Mouse (Mus musculus) natural killer cell, adult 2 months (primary cell): Measurements from ENCODE around the gene Kcnq4.

Experiments
- DNase-seq, 2 experiments: peaks; one replicate each; pipeline ENCODE4 v3.0.0; 2022; ENCODE audit warnings: low spot score in 2 of 2

The Kcnq4 gene

DNA sequence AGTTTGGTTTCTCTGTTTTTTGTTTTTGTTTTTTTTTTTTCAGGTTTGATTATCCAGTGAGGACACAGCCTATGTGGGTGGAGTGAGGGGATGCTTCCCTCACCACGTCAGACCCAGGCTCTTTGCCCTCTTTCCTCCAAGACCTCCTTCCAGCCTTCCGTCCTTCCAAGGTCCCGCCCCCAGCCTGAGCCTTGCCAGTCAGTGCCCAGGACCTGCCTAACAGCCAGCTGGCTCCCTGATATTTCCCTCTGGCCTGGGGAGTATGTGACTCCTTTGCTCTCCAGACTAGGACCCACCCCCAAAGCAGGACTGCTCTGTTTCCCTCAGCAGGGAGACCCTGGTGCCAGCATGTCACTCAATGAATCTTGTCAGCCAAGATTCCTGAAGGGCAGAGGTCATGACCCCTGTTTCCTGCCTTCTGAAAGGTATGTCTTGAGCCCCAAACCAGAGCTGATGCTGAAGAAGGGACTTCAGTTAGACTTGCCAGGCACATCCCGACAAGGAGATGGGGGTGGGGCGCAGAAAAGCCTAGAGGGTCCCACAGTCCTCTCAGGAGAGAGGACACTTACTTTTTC is 22.8 kb downstream of the Kcnq4 start:
- DNase-seq = no peak

DNA sequence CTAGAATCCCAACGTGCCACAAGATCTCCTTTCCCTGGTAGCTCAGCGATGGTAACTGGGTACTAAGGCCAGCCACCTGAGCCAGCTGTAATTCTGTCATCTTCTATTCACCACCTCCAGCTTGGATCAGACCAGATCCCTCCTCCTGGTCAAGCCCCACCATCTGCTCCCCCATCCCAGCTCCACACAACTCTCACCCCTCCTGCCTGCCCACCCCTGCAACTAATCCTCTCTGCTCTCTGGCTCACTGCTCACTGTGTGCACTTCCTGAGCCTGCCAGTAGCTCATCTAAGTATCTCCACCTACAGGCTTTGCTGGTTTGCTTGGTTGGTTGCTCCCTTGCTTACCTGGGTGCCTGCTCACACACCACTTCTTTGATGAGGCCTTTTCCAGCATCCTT is 26.8 kb downstream of the Kcnq4 start:
- DNase-seq = no peak

DNA sequence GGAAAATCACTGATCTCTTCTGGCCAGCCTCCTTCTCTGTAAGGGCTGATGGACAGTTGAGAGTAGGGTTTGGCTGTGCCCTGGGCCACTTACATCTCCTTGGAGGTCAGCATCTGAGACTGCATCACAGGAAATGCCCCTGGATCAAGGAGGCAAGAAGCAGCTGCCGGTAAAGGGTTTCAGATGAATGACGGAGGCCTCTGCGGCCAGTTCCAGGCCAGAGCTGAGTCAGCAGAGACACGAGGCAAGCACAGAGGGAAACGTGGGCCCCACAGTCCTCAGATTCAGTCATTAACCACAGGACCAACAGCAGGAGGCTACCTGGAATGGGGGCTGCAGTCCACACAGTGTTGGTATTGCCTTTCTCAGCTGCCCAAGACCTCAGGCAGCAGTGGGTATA is 29.3 kb downstream of the Kcnq4 start:
- DNase-seq = no peak

DNA sequence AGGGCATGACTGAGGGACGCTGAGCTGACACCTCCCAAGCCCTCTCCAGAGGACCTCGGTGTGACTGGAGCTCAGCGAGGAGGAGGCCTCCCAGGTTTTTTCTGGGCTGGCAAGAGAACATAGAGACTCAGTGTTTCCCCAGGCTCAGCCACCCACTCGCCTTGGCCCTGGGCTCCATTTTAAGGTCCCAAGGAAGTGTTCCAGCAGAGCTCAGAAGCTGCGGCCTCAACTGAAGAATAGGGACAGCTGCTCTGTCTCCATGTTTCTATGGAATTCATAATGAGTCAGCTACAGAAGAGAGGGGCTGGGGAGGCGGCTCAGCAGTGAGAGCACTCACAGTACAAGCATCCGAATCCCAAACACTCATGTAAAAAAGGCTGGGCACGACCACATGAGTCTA is 30.8 kb downstream of the Kcnq4 start:
- DNase-seq = no peak

DNA sequence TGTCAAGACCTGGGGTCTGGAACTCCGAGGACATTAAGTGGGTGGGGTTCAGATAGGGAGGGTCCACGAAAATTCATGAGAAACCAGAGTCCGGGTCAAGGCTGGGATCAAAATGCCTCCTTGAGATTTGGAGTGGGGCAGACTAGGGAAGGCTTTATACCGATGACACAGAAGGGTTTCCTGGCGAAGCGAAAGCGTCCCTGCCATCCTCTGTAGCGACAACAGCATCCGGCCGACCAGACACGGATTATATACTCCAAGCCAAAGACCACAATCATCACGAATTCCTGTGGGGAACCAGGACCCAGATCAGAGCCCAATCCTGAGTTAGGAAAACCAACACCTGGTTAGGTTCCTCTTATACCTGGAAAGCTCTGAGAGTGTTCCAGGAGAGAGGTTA is 31.6 kb downstream of the Kcnq4 start:
- DNase-seq = no peak

DNA sequence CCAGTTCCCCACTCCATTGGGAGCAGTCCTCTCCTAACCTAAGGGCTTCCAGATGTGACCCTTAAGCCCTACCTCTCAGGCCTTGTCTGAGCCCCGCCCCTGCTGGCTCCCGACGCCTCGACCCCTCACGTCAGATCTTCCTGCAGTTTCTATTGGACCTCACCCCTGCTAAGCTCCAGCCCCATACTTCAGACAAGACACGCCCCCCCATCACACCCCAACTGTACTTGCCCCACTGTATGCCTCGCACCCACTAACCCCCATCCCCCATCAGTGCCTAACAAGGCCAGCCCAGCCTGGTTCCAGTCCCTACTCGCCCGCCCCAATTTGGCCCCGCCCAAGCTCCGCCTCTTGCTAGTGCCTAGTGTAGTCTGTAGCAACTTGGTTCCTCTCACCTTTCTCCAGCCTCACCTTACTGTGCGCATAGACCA is 32.3 kb downstream of the Kcnq4 start:
- DNase-seq = peak; percentile 14 to 28

DNA sequence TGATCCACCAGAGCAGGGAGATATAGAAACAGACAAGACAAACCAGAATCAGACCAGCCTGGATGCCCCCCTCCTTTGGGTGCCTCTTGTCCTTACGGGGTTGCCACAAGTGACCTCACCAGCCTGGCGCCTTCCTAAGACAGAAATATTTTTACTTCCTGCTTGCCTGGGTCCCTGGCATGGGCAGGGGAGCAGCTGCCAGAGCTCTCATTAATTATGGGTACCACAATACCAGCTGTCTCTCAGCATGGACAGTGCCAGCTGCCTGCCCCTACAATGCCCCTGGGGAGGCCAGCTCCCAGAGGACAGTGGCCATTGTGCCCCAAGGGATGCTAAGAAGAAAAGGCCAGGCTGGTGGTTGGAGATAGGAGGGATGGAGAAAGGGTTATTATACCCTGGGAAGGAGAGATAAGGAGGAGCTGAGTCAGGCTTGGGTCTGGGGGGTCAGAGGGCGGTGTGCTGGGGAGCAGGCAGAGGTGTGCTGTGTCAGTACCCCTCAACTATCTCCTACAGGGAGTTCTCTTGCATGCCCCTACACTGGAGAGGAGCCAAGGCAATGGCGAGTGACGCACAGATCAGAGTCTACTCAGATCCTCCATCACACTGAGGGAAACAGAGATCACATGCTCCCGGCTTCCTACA is 34.4 kb downstream of the Kcnq4 start:
- no peak for DNase-seq

DNA sequence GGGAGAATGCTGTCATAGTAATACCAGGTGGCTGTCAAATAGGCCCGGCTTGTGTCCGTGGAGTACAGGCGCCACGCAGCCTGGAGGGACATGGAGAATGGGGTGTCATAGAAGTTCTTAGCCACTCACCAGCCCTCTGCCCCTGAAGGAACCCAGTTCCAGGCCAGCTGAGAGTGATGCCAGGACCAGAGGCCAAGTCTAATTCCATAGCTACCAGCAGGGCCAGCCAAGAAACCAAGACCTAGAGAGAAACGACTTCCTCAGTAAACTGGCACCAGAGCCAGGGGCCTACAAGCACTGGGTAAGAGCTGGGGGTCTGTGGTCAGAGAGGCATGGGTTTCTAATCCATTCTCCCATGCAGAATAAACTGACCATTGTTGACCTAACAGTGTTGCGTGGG is 35.4 kb downstream of the Kcnq4 start:
- no peak for DNase-seq

DNA sequence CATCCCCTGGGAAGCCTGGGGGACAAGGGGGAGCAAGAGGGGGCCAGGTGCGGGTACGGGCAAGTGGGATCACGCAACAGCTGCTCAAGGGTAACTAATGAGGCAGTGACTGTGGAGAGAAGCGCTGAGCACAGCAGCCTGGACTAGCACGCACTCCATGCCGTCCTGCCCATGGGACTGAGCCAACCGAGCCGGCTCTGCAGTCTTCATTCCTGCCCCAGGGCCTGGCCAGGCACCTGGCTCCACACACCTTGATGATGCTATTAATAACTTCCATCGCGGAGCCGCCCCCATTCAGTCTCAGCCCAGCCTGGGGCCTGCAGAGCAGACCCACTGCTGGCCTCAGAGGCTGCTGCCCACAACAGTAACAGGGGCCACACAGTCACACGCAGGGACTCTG is 36.2 kb downstream of the Kcnq4 start:
- DNase-seq = no peak

DNA sequence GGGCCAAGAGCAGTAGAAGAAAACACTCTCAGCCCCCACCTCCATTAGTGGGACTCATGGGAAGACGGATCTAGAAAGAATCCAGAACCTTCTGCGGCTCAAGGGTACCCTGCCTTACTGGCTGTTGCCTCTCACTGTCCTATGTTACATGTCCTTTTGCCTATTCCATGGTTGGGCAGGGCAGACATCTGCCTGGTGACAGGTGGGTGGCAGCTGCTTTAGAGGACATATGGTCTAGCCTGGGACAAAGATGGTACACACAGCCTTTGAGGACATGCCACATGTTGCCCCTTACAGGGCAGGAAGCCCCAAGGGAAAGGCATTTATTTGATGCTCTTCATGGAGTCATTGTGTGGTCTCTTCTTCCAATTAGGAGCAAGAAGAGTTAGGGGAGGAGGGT is 45.9 kb downstream of the Kcnq4 start:
- DNase-seq = no peak

DNA sequence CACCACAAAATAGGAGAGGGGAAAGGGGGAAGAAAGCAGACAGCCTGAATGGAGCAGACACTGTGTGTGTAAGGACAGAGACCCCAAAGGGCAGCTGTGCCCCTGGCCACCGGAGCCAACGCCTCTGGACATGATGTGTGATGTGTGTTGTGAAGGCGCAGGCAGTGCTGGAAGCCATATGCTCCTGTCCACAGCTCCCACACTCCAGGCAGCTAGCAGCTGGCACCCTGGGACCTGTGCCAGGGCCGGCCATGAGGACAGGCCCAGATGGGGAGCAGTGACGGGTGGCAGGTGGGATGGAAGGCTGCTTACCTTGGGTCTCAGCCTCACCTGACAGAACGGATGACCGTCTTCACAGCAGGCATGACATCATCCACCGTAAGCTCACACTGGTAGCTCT is 46.4 kb downstream of the Kcnq4 start:
- no peak for DNase-seq

DNA sequence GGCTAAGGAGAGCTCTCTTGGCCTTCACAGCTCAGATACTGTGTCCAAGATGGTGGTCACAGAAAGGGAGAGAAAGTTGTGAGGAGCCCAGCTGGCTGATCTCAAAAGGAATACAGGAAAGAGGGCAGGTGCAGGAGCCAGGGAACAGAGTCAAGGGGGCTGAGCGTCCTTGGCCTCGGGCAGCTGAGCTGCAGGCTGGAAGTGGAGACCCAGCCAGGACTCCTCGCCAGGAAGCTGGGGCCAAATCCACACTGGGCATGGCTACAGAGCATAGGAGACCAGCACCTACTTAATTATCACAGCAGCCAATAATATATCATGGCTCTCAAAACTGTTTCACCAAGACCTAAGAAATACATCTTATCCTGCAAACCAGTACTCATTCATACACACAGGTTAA is 47.2 kb downstream of the Kcnq4 start:
- DNase-seq = no peak

DNA sequence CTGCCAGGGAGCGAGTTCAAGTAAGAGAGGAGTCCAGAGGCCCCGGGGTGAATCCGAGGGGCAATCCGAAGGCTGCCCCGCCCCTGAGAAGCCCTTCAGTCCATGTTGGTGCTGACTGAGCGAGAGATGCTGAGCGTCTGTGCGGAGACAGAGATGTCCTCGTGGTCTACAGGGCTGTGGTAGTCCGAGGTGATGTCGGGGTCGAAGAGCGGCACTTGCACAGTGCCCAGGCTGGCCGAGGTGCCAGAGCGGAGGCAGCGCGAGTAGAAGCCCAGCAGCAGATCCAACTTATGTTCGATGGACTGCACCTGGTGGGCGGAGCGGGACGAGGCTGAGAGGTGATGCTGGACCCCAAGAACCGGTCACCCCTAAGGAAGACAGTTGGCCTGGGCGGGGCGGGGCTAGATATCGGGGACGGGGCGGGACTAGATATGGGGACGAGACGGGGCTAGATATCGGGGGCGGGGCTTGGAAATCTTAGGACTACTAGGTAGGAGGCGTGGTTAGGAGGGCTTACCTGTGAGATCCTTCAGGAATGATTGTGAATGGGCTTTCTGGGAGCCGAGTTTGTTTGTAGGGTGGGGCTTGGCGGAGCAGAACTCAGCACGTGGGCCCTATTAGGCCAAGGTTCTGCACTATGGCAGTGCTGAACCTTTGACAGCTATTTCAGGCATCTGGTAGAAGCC is 50.5 kb downstream of the Kcnq4 start:
- no peak for DNase-seq

DNA sequence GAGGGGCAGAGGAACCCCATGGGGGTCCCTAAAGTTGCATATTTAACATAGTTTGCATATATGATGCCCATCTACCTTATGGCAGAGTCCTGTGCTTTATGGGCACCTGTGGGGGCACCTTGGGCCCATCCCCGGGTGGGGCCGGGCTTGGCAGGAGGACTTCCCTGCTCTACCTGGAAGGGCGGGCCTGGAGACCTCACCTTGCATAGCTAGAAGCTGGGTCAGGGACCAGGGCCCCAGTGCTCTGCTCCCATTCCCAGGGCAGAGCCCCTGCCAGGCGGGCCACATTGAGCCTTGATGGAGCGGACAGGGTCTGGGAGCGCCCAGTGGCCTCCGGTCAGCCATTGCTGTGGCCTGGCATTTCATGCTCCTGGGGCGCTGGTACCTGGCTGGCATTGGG is 51.1 kb downstream of the Kcnq4 start:
- no peak for DNase-seq

DNA sequence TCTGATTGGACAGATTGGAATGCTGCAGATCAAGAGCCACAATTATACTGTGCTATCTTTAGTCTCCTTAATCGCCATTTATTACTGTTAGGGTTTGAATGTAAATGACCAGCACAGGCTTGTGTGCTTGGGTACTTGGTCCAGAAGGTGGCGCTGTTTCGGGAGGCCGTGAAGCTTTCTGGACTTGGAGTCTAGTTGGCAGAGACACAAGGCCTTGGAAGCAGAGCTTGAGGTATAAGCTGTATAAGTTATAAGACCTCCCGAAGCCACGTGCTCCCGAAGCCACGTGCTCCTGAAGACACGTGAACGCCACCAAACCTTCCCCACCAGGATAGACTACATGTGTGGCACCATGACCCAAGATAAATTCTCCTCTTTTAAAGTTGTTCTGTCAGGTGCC is 55.7 kb downstream of the Kcnq4 start:
- DNase-seq = no peak

DNA sequence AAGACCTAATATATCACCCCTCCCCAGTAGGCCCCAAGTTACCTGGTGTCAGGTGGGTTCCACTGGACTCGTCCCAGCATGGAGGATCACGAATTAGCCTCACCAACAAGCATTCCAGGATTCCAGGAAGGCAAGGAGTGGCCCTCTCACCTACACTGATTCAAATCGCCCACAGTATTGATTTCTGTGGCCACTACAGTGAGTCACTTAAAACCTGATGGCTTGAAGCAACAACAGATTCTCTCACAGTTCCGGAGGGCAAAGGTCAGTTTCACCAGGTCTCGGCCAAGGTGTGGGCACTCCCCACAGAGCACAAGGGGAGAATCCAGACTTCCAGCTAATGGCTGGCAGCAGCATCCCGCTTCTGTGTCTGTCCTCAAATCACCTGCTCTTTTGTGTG is 59.1 kb downstream of the Kcnq4 start:
- DNase-seq = no peak

DNA sequence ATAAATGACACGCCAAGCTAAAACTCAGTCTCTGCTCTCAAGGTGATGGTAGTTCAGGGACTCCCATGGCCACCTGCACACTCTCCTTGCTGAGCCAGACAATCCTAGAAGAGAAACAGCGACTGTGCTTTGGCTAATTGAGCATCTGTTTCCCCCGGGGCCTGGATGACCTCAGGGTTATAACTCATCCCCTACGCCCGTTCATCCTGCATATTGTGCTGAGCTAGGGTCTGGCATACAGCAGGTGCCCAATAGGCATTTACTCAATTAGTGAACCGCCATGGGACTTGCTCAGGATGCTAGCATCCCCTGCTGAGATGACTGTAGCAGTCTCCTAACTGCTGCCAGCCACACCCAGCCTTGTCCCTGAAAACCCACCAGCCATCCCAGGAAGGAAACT is 61.1 kb downstream of the Kcnq4 start:
- DNase-seq = no peak

DNA sequence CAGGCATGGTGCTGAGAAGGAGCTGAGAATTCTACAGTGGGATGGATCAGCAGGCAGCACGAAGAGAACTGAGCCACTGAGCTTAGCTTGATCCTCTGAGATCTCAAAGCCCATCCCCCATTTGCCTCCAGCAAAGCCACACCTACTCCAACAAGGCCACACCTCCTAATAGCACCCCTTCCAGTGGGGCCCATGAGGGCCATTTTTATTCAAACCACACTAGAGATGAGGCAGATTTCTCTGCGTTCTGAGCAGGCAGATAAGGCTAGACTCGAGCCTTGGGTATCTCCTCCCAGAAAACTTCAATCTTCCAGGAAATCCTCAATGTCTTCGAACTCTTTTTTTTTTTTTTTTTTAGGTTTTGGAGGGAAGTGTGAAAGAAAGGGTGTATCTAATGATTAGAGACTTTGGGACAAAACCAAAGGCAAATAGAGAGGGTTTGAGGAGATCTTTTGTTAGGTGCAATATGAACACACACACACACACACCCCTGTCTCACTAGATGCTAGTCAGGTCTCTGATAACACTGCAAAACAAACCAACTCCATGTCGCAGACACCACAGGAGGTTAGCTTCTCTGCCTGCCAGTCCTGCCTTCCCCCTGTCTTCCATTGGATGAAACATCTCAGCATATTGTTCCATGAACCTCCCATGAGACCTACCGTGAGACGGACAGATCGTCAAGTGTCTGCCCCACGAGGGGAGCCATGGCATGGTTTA is 65.0 kb downstream of the Kcnq4 start:
- no peak for DNase-seq

DNA sequence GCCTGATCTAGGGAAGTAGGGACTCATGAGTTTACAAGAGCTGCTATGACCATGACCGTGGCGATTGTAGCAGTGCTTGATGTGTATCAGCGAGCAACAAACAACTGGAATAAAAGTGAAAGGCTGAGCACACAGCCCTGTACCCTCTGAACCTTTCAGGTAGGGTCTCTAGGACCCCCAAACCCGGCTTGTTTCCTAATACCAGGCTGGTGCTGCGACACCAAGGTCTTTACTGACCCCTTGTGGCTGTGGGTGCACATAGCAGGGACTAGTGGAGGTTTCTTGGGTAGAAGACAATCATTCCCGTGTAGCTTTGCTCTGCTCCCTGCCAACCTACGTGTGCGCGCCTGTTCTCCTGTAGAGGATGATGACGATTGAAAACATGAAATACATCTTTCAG is 66.2 kb downstream of the Kcnq4 start:
- DNase-seq = peak; percentile 42 to 44

DNA sequence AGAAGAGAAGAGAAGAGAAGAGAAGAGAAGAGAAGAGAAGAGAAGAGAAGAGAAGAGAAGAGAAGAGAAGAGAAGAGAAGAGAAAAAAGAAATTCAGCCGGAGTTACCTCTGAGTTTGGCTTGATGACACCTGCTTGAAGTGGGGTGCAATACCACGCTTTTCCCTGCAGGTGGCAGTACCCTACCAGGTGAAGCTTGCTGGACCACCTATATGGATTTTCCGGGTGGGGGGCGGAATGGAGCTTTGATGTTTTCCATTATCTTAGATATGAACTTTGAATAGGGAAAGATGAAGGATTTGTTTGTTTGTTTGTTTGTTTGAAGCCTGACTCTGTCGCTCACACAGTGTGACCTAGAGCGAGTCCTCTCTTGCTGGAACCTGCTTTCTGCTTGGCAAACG is 67.5 kb downstream of the Kcnq4 start:
- DNase-seq = peak in 1 of 2 experiments; percentile 21

DNA sequence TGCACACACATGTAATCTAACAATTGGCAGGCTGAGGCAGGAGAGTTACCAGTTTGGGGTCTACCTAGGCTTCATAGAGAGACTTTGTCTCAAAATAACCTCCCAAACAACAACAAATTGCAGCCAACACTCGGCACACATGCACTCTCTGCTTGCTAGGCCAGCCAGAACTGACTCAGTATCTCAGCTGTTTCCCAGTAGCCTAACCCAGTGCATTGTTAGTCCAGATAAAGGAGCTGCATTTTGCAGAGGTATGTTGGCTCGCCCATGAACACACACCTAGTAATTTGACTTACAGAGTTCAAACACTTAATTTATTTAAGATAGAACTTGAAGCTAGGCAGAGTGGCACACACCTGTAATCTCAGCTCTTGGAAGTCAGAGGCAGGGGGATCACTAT is 72.8 kb downstream of the Kcnq4 start:
- no peak for DNase-seq

DNA sequence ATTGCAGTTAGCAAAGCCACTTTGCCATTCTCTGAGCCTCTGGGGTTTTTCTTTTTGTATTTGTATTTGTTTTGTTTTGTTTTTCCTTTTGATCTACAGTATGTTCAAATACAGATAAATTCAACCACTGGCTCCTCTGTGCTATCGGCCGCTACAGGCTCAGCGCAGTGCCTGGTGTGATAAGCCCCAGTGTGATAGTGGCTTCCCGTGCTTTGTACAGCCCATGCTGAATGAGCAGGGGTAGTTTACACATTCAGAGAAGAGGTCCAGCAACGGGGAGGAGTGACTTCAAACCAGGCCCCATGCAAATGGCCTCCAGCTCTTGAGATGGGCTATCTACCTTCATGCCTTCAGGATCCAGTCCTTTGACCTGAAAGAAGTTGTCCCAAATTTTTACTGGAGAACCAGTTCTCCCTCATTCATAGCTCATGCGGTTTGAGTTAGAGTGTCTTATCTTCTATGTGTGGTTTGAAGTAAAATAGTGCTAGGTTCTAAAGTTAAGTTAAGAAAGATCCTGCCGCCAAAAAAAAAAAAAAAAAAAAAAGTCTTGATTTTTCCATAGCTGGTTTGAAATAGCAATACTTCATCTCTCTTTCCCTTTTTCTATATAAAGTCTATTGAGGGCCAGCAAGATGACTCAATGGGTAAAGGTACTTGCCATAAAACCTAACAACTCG is 73.5 kb downstream of the Kcnq4 start:
- no peak for DNase-seq
